Mouse (Mus musculus) B cell, adult 67 days (primary cell): Measurements from ENCODE around the gene Pthlh. TPM values are rescaled to one million over a fixed set of nuclear protein-coding genes. Genes with fewer than 3 reads are reported as not detected.

Experiments
- total RNA-seq, 2 experiments: library from RNA; stranded (reverse); gene quantifications; 4 replicates each; pipeline ENCODE4 v1.2.4; 2023

Pthlh gene
- total RNA-seq, result not detected

DNA sequence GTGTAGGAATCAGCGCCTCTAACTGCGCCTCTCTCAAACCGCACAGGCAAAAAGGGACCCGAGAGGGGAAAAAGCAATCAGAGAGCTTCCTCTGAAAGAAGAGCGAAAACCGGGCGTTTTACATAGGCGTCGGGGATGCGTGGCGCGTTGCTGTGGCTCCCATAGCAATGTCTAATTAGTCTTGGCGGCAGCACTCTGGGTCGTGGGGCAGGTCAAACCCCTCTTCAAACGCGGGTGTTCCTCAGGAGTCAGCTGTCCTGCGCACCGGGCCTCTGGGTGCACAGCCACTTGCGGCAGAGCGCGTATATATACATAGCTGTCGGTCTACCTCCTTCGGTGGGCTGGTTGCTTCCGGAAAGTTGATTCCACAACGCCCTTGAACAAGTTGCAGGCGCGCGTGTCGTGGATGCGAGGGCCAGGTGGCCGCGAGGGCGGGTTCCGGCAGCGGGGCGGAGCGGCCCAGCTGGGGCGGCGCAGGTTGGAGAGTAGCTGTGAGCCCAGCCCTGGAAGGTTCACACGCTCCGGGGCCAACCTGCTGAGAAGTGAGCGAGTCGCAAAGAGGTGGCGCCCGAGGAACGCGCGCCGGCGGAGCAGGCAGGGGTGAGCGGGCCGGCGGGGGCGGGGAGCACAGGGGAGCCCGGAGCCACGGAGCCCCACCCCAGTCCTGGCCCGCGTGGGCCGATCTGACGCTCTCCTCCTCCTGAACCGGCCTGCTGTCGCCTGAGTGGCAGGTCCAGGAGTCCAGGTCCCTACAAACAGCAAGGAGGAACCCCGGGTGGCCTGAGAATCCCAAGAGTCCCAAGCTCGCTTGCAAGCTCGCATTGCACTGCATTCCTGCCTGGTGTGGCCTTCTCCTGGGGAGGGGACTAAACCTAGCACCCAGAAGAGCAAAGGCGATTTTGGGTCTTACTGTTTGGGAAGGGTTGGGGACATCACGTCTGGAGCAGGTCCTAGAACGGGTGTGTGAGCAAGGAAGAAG is at the start of gene Pthlh:
Gene Pthlh, minus strand, starts transcription at position 597 of the 979 bp plus-strand sequence.

Other genes starting within 250 kb of the Pthlh start
- gene Rep15, start 231.6 kb downstream of the Pthlh start, total RNA-seq, result under 1 TPM in 1 of 2 experiments, not detected in 1; 0.77 TPM
- gene Mrps35, start 221.4 kb downstream of the Pthlh start, total RNA-seq, result 10 to 100 TPM; 43.7 to 54.9 TPM
- not detected for gene Mansc4, start 177.2 kb downstream of the Pthlh start, total RNA-seq
- 10 to 100 TPM; 15.1 to 17.1 TPM for gene Klhl42, start 172.8 kb downstream of the Pthlh start, total RNA-seq
- 10 to 100 TPM; 12.0 to 12.9 TPM for gene Ccdc91, start 211.6 kb upstream of the Pthlh start, total RNA-seq